Mouse (Mus musculus) bone marrow, adult 2 months (tissue): ENCODE measurements around the gene Naga.

Experiments used
- CTCF ChIP-seq: fragments of 200-500 bp; IDR thresholded peaks from 2 replicates; pipeline ENCODE4 v1.5.1; 2011; ENCODE audit warnings: low read length, control low read depth; ENCODE audit not compliant: control insufficient read depth, insufficient read depth
- POLR2A ChIP-seq: fragments of 200-500 bp; IDR thresholded peaks from 2 replicates; pipeline ENCODE4 v1.6.1; 2011; ENCODE audit warnings: low read depth, mild to moderate bottlenecking, control low read depth, low read length, borderline replicate concordance; ENCODE audit not compliant: control insufficient read depth

DNA sequence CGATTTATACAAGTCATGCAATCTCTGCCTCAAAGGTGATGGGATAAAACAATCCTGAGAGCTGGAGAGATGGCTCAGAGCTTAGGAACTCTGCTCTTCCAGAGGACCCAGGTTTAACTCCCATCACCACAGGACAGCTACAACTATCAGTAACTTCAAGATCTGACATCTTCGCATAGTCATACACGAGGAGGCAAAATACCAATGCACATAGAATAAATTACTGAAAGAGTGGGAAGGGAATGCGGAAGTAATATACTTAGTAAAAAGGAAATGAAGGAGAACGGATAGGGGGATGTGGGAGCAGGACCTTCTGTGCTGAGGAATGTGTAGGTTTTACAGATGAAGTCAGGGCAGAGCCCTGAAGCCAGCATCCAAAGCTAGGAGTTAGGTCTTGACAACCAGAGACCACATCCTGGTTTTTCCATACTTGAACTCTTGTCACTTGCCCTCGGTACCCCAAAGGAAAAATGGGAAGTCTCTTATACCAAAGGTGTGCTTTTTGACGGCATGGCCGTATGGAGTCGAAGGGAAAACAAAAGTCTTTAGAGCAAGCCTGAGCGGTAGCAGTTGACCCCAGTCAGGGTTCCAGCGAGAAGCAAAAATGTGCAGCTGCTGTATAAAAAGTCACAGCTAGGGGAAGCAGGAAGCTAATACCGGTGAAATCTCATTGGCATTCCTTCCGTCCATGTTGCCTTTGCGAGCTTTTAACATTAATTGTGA is 8.0 kb upstream of the Naga start:
- TF ChIP-seq CTCF (no peak), POLR2A (no peak)
